Mouse (Mus musculus) macrophage (primary cell): ENCODE data around the gene Hoxc5. TPM values are rescaled to one million over a fixed set of nuclear protein-coding genes. Genes with fewer than 3 reads are reported as not detected.

Experiments
- H3K27ac ChIP-seq: fragments of 350-480 bp; formaldehyde crosslinking; 2 replicates; pipeline ENCODE4 v1.9.0; 2021
- H3K36me3 ChIP-seq: fragments of 350-480 bp; formaldehyde crosslinking; 2 replicates; pipeline ENCODE4 v1.9.0; 2021; ENCODE audit errors: inconsistent target
- H3K4me3 ChIP-seq: fragments of 350-480 bp; formaldehyde crosslinking; 2 replicates; pipeline ENCODE4 v1.9.0; 2021; ENCODE audit errors: inconsistent target
- H3K79me2 ChIP-seq: fragments of 350-480 bp; formaldehyde crosslinking; 2 replicates; pipeline ENCODE4 v1.9.0; 2021; ENCODE audit errors: inconsistent target
- WGBS: methylation state at CpG from one replicate; pipeline ENCODE4 v1.1.7; 2026; ENCODE audit warnings: inconsistent platforms; ENCODE audit not compliant: missing documents; 5-methylcytosine and 5-hydroxymethylcytosine counted together
- polyA plus RNA-seq: library from polyadenylated mRNA; stranded (reverse); fragments of 250-400 nt; gene quantifications from 3 replicates; pipeline ENCODE4 v1.2.4, GENCODE M21; 2018; ENCODE audit warnings: inconsistent platforms

Hoxc5 gene
- polyA plus RNA-seq, 1 experiment from 2014 or later = not detected

DNA sequence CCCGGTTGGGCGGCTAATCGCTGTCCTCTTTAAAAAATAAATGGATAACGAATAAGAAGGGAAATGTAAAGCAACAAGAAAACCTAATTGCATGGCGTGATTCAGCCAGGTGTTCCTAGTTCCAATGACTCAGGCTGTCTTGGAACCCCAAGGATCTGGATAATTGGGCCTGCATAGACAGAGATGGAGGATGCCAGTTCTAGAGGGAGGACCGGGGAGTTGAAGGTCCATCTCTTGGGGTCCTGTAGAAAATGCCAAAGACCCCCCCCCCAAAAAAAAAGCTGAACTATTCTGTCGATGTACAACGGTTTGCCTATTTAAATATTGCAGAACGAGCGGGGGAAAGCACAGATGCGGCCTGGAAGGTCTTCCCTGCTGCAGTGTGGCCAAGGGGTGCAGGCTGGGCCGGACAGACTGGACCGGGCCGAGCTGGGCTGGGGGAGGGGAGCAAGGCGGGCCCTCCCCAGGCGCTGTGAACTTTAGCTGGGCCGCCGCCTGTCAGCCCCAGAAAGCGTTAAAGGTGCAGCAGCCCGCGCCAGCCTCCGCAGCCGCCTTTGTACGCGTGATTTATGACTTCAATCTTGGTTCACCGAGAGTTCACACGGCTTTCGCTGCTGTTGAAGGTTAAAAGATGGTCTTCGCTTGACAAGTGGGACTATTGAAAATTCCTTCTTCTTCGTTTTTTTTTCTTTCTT lies 94.0 kb downstream of the Hoxc5 start:
- no peaks in the 10 kb centered on the region for H3K79me2 ChIP-seq
- no peak overlapping the region for H3K27ac ChIP-seq
- no peak overlapping the region for H3K4me3 ChIP-seq
- 5% methylated on average over 30 of the region's 30 CpGs for WGBS
- no peaks in the 10 kb centered on the region for H3K36me3 ChIP-seq

GRCm38 (mm10) chr15:103061988-103062387 lies 94.7 kb downstream of the Hoxc5 start:
- Histone ChIP-seq H3K79me2 (no peaks in the 10 kb centered on the region), H3K27ac (no peak overlapping the region), H3K36me3 (no peaks in the 10 kb centered on the region), H3K4me3 (no peak overlapping the region)
- 22% methylated on average over 2 of the region's 2 CpGs for WGBS

DNA sequence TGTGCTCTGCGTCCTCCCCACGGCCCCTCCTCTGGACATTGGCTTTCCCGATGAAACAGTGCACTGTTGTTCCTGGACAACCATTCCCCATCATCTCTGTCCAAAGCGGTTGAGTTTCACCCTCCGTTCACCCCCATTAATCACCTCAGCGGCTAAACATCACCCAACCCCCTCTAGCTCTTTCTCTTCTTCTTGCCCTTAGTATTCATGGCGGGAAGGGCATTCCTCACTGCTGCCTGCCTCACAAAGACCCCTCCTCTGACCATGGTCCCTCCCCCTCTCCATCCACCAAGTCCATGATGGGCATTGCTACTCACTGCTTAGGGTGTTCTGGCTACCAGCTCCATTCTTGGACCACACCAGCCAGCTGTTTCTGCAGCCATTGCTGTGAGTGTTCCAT lies 98.4 kb downstream of the Hoxc5 start:
- Histone ChIP-seq H3K4me3 (no peak overlapping the region), H3K79me2 (no peaks in the 10 kb centered on the region), H3K36me3 (no peaks in the 10 kb centered on the region), H3K27ac (no peak overlapping the region)
- 51% methylated on average over 7 of the region's 7 CpGs for WGBS

Other genes starting within 250 kb of the Hoxc5 start
- 11.1 to 58.2 TPM (median 32.4 TPM) in 3 replicates for gene Calcoco1, start 245.3 kb upstream of the Hoxc5 start, polyA plus RNA-seq
- not detected in 3 replicates for gene Hoxc13, start 46.3 kb upstream of the Hoxc5 start, polyA plus RNA-seq
- not detected in 3 replicates for gene Hoxc12, start 30.7 kb upstream of the Hoxc5 start, polyA plus RNA-seq
- gene Hoxc11, start 13.0 kb upstream of the Hoxc5 start, polyA plus RNA-seq = not detected in 3 replicates
- not detected in 3 replicates for gene Hoxc10, start 647 bp upstream of the Hoxc5 start, polyA plus RNA-seq
- not detected in 3 replicates for gene Hoxc9, start 9.0 kb downstream of the Hoxc5 start, polyA plus RNA-seq
- not detected in 3 replicates for gene Hoxc8, start 23.2 kb downstream of the Hoxc5 start, polyA plus RNA-seq
- gene Hoxc6, start 30.8 kb downstream of the Hoxc5 start, polyA plus RNA-seq = not detected in 3 replicates
- gene Hoxc4, start 51.5 kb downstream of the Hoxc5 start, polyA plus RNA-seq = not detected in 3 replicates
- 3.2 to 6.0 TPM (median 5.0 TPM) in 3 replicates for gene Smug1, start 199.6 kb downstream of the Hoxc5 start, polyA plus RNA-seq